Mouse (Mus musculus) limb, embryonic 13.5 days (tissue): ENCODE results near the gene Foxn4. TPM values are rescaled to one million over a fixed set of nuclear protein-coding genes. Genes with fewer than 3 reads are reported as not detected.

Experiments
- ATAC-seq: fragments of 200-750 bp; cut with Nextera tagmentation; 2 replicates; pipeline ENCODE4 v1.8.0; 2017; ENCODE audit warnings: low read depth, moderate number of reproducible peaks, moderate TSS enrichment; ENCODE audit not compliant: low FRiP score
- H3K27ac ChIP-seq: fragments of 300-500 bp; sonication (generic); 2 replicates; pipeline ENCODE4 v1.5.1; 2015; ENCODE audit warnings: inconsistent platforms, mild to moderate bottlenecking, moderate library complexity
- H3K27me3 ChIP-seq: fragments of 300-500 bp; sonication (generic); 2 replicates; pipeline ENCODE4 v1.6.1; 2015; ENCODE audit warnings: mild to moderate bottlenecking, inconsistent platforms
- H3K36me3 ChIP-seq: fragments of 300-500 bp; sonication (generic); 2 replicates; pipeline ENCODE4 v1.6.1; 2015; ENCODE audit warnings: inconsistent platforms, mild to moderate bottlenecking, moderate library complexity
- H3K4me1 ChIP-seq: fragments of 300-500 bp; sonication (generic); 2 replicates; pipeline ENCODE4 v1.6.1; 2015; ENCODE audit warnings: inconsistent platforms
- H3K4me2 ChIP-seq: fragments of 300-500 bp; sonication (generic); replicated peaks from 2 replicates; pipeline ENCODE4 v1.6.1; 2015; ENCODE audit warnings: inconsistent platforms, mild to moderate bottlenecking, moderate library complexity
- H3K4me3 ChIP-seq: fragments of 300-500 bp; sonication (generic); 2 replicates; pipeline ENCODE4 v1.5.1; 2015; ENCODE audit warnings: moderate library complexity, mild to moderate bottlenecking, inconsistent platforms
- H3K9ac ChIP-seq: fragments of 300-500 bp; sonication (generic); 2 replicates; pipeline ENCODE4 v1.6.1; 2015; ENCODE audit warnings: mild to moderate bottlenecking, inconsistent platforms
- H3K9me3 ChIP-seq: fragments of 300-500 bp; sonication (generic); 2 replicates; pipeline ENCODE4 v1.6.1; 2016; ENCODE audit warnings: inconsistent platforms
- WGBS: fragments of 180-500 bp; shearing (Covaris S2); methylation state at CpG from one replicate; pipeline ENCODE4 v1.1.7; 2015; 5-methylcytosine and 5-hydroxymethylcytosine counted together
- polyA plus RNA-seq: library from polyadenylated mRNA; unstranded; fragments of >200 nt; fragmentation: Nextera tagmentation; extraction: Ambion mirVana; gene quantifications from 2 replicates; pipeline ENCODE4 v1.2.1, GENCODE M21; 2015

Foxn4 gene
- polyA plus RNA-seq, 1 experiment from 2014 or later = not detected

- Histone ChIP-seq H3K9ac (no peak overlapping the region), H3K4me3 (no peak overlapping the region)
- 15% methylated on average over 22 of the region's 22 CpGs for WGBS
Observed at GRCm38 (mm10) chr5:114296693-114297631, 23.4 kb upstream of the Foxn4 start.

GRCm38 (mm10) chr5:114290004-114290403 is 16.4 kb upstream of the Foxn4 start:
- Histone ChIP-seq H3K27ac (no peak overlapping the region), H3K4me2 (no peak overlapping the region), H3K9me3 (no peaks in the 10 kb centered on the region), H3K9ac (no peak overlapping the region), H3K27me3 (no peaks in the 10 kb centered on the region; the same call in none of the 2 replicates), H3K4me3 (no peak overlapping the region), H3K36me3 (no peaks in the 10 kb centered on the region), H3K4me1 (peaks cover 9% of the 10 kb centered on the region)
- ATAC-seq = no peak
- WGBS = 62% methylated on average over 3 of the region's 3 CpGs

More at GRCm38 (mm10) chr5:114296693-114297631, 23.4 kb upstream of the Foxn4 start:
- H3K4me2 ChIP-seq = peak overlapping the region; percentile 33
- H3K9me3 ChIP-seq = no peaks in the 10 kb centered on the region
- no peak overlapping the region for H3K27ac ChIP-seq
- no peak for ATAC-seq
- peaks cover 27% of the 10 kb centered on the region for H3K4me1 ChIP-seq
- no peaks in the 10 kb centered on the region for H3K27me3 ChIP-seq
- H3K36me3 ChIP-seq = no peaks in the 10 kb centered on the region

DNA sequence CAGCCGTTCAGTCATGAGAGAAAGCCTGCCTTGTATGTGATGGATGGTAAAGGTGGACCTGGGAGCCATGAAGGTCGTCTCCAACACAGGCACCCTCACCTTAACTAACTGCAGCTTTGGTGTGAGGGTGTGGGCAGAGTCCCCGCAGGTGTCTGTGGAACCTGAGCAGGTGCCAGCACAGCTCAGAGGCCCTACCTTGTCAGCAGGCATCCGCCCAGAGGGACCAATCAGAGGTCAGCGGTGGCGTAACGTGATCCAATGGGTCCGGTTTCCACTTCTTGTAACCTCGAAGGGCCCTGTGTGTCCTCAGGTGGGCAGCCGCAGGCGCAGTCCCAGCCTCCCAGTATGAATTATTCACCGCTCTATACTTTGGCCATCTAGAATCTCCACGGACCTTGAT is 15.3 kb upstream of the Foxn4 start, which contains the start of gene Myo1h:
Gene Myo1h (plus strand): TSS at position 293 of the 400 bp plus-strand sequence.
- 32% methylated on average over 13 of the region's 13 CpGs for WGBS
- H3K4me3 ChIP-seq = no peak within 1 kb of the TSS
- H3K4me1 ChIP-seq = peaks cover 9% of the 10 kb centered on the region
- H3K27ac ChIP-seq = no peak within 1 kb of the TSS
- no peak within 1 kb of the TSS for H3K4me2 ChIP-seq
- H3K27me3 ChIP-seq = no peaks in the 10 kb centered on the region; the same call in none of the 2 replicates
- H3K9me3 ChIP-seq = no peaks in the 10 kb centered on the region
- H3K9ac ChIP-seq = no peak within 1 kb of the TSS
- no peaks in the 10 kb centered on the region for H3K36me3 ChIP-seq
- ATAC-seq = no peak

DNA sequence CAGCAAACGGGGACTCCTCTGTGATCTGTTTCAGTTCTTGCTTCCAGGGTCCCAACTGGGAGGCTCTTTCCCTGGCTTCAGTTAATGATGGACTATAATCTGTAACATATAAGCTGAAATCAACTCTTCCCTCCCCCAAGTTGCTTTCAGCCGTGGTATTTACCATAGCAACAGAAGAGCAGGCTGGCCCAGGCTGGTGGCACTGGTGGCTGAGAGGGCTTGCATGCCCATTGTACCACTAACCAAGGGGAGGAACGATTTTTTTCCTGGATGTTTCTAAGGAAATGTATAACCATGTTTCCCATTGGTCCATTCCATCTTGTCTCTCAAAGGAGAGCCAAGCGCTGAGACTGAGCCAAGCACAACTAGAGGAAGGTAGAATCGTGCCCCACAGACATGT is 14.8 kb upstream of the Foxn4 start:
- Histone ChIP-seq H3K9me3 (no peaks in the 10 kb centered on the region), H3K4me1 (peaks cover 9% of the 10 kb centered on the region), H3K27me3 (no peaks in the 10 kb centered on the region; the same call in none of the 2 replicates), H3K4me3 (no peak overlapping the region), H3K27ac (no peak overlapping the region), H3K36me3 (no peaks in the 10 kb centered on the region), H3K9ac (no peak overlapping the region), H3K4me2 (no peak overlapping the region)
- ATAC-seq = no peak
- WGBS = 78% methylated on average over 5 of the region's 5 CpGs

- Histone ChIP-seq H3K27me3 (no peaks in the 10 kb centered on the region; the same call in none of the 2 replicates), H3K4me1 (peaks cover 9% of the 10 kb centered on the region), H3K4me3 (no peak overlapping the region), H3K36me3 (no peaks in the 10 kb centered on the region), H3K27ac (no peak overlapping the region), H3K9ac (no peak overlapping the region), H3K4me2 (no peak overlapping the region), H3K9me3 (no peaks in the 10 kb centered on the region)
- no peak for ATAC-seq
- WGBS = 83% methylated on average over 16 of the region's 16 CpGs
Observed at GRCm38 (mm10) chr5:114286872-114287571, 13.4 kb upstream of the Foxn4 start.

- WGBS = 78% methylated on average over 4 of the region's 4 CpGs
- Histone ChIP-seq H3K4me3 (no peak overlapping the region), H3K9me3 (no peaks in the 10 kb centered on the region), H3K36me3 (no peaks in the 10 kb centered on the region), H3K9ac (no peak overlapping the region), H3K27ac (no peak overlapping the region), H3K4me2 (no peak overlapping the region), H3K4me1 (peaks cover 9% of the 10 kb centered on the region), H3K27me3 (no peaks in the 10 kb centered on the region; the same call in none of the 2 replicates)
- ATAC-seq = no peak
Observed at GRCm38 (mm10) chr5:114286102-114286501, 12.5 kb upstream of the Foxn4 start.

GRCm38 (mm10) chr5:114285398-114285700 is 11.7 kb upstream of the Foxn4 start:
- H3K27me3 ChIP-seq = no peaks in the 10 kb centered on the region; the same call in none of the 2 replicates
- H3K4me1 ChIP-seq = peaks cover 9% of the 10 kb centered on the region
- no peaks in the 10 kb centered on the region for H3K36me3 ChIP-seq
- no peak overlapping the region for H3K9ac ChIP-seq
- H3K4me2 ChIP-seq = no peak overlapping the region
- H3K27ac ChIP-seq = no peak overlapping the region
- no peak for ATAC-seq
- no peaks in the 10 kb centered on the region for H3K9me3 ChIP-seq
- H3K4me3 ChIP-seq = no peak overlapping the region
- 42% methylated on average over 3 of the region's 3 CpGs for WGBS

DNA sequence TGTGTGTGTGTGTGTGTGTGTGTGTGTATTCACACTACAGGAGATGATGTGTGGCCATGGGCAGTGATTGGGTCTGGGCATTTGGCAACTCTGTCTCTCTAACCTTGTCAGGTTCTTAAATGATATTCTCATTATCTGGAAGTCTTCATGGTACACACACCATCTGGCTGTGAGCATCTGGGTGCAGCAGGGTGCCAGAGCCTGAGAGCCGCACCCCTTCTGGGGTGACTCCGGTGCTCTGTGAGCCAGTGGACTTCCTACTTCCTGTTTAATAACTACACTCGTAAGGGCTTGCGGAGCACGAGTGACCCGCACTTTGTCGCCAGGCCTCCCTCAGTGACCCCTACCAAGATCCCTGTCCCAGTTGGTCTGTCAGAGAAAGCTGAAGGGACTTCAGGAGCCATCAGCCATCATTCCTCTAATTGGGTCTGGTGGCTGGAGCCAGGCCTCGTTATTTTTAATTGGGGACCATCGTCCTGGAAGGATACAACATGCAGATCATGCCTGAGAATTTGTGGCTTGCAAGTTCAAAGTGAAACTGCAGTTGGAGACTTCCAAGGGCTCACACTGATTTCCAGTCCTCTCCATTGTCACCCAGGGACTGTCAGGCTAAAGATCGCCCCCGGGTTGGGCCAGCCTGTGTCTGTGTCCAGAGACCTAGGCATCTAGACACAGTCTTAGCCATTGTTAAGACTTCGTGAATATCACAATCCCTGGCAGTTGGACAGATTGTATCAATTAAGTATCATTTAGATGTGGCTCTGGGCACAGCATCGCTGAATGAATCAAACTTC is 11.2 kb upstream of the Foxn4 start:
- H3K9me3 ChIP-seq = no peaks in the 10 kb centered on the region
- WGBS = 20% methylated on average over 13 of the region's 13 CpGs
- peaks cover 5% of the 10 kb centered on the region for H3K4me1 ChIP-seq
- ATAC-seq = no peak
- no peak overlapping the region for H3K9ac ChIP-seq
- peaks cover under 1% of the 10 kb centered on the region for H3K27me3 ChIP-seq
- no peak overlapping the region for H3K4me2 ChIP-seq
- H3K36me3 ChIP-seq = no peaks in the 10 kb centered on the region
- no peak overlapping the region for H3K4me3 ChIP-seq
- H3K27ac ChIP-seq = no peak overlapping the region

- Histone ChIP-seq H3K36me3 (no peaks in the 10 kb centered on the region), H3K4me1 (no peaks in the 10 kb centered on the region), H3K9me3 (no peaks in the 10 kb centered on the region), H3K4me3 (no peak overlapping the region), H3K27ac (no peak overlapping the region), H3K4me2 (no peak overlapping the region), H3K9ac (no peak overlapping the region), H3K27me3 (peaks cover 18% of the 10 kb centered on the region)
- 34% methylated on average over 6 of the region's 6 CpGs for WGBS
- ATAC-seq = no peak
Observed at GRCm38 (mm10) chr5:114282346-114282745, 8.7 kb upstream of the Foxn4 start.

GRCm38 (mm10) chr5:114279382-114280143 is 6.0 kb upstream of the Foxn4 start:
- peaks cover 1% of the 10 kb centered on the region; the same call in 1 of the 2 replicates for H3K4me1 ChIP-seq
- no peaks in the 10 kb centered on the region for H3K36me3 ChIP-seq
- no peak for ATAC-seq
- no peaks in the 10 kb centered on the region for H3K9me3 ChIP-seq
- no peak overlapping the region for H3K4me3 ChIP-seq
- no peak overlapping the region for H3K9ac ChIP-seq
- H3K4me2 ChIP-seq = no peak overlapping the region
- H3K27ac ChIP-seq = no peak overlapping the region
- peaks cover 46% of the 10 kb centered on the region for H3K27me3 ChIP-seq
- 59% methylated on average over 12 of the region's 12 CpGs for WGBS

DNA sequence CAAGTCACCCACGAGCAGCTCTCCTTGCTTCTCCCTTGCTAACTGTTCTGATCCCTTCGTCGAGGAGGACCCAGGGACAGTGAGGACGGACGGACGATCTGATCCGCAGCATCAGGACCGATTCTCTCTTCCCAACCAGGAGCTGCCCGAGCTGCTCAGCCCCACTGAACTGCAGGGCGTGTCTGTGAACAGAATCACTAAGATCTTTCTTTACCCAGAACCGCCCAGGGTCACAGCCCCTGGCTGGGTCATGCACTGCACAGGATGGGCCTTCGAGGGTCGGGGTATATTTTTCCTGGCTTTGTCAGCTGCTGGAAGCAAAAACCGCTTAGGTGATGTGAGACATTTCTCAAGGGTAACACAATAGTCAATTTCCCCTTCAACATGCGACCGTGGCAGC is 2.4 kb upstream of the Foxn4 start:
- WGBS = 42% methylated on average over 16 of the region's 16 CpGs
- H3K4me2 ChIP-seq = no peak overlapping the region
- no peaks in the 10 kb centered on the region for H3K36me3 ChIP-seq
- H3K4me1 ChIP-seq = peaks cover 16% of the 10 kb centered on the region
- H3K27me3 ChIP-seq = peaks cover 81% of the 10 kb centered on the region
- no peak overlapping the region for H3K4me3 ChIP-seq
- no peak overlapping the region for H3K9ac ChIP-seq
- no peak for ATAC-seq
- H3K9me3 ChIP-seq = no peaks in the 10 kb centered on the region
- H3K27ac ChIP-seq = no peak overlapping the region
